Mouse (Mus musculus): ENCODE results near the gene Clybl. TPM values are rescaled to one million over a fixed set of nuclear protein-coding genes. Genes with fewer than 3 reads are reported as not detected.

The Clybl gene
- polyA plus RNA-seq, 1 experiment, result 40.6 TPM

DNA sequence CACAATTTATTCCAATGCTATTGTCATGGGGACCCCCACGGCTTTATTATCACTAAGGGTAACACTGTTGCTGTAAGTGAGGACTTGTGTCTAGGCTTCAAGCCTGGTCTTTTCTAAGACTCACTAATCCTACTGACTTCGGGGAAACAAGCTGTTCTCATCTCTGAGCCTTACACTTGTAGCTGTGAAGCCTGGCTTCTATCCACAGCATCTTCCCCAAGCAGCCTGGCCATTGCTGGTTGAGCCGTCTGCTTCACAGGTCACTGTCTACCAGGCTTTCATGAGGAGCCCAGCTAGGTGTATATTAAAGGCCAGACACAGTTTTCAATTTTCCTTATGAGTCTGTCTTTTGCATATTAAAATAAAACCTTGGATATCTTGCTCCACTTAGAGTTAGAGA is 177.1 kb downstream of the Clybl start:
- Histone ChIP-seq H3K27me3 (ENCODE audit: control insufficient read depth, insufficient read depth, low read length) (no peaks in the 10 kb centered on the region), H3K4me1 (ENCODE audit: control insufficient read depth, insufficient read depth, low read length) (peaks cover 7% of the 10 kb centered on the region; the same call in 1 of the 2 replicates), H3K27ac (ENCODE audit: insufficient read depth, low read length) (no peak overlapping the region), H3K4me3 (replicated peaks; ENCODE audit: insufficient read depth, low read depth, low read length) (no peak overlapping the region)
- DNase-seq, result no peak
- TF ChIP-seq POLR2A (IDR thresholded peaks at IDR 0.05; ENCODE audit: borderline replicate concordance, insufficient read depth, low read length) (no peak), CTCF (IDR thresholded peaks at IDR 0.05; ENCODE audit: borderline replicate concordance, insufficient read depth, low read depth, low read length) (no peak)
- 52% methylated on average over 3 of the region's 3 CpGs for WGBS

DNA sequence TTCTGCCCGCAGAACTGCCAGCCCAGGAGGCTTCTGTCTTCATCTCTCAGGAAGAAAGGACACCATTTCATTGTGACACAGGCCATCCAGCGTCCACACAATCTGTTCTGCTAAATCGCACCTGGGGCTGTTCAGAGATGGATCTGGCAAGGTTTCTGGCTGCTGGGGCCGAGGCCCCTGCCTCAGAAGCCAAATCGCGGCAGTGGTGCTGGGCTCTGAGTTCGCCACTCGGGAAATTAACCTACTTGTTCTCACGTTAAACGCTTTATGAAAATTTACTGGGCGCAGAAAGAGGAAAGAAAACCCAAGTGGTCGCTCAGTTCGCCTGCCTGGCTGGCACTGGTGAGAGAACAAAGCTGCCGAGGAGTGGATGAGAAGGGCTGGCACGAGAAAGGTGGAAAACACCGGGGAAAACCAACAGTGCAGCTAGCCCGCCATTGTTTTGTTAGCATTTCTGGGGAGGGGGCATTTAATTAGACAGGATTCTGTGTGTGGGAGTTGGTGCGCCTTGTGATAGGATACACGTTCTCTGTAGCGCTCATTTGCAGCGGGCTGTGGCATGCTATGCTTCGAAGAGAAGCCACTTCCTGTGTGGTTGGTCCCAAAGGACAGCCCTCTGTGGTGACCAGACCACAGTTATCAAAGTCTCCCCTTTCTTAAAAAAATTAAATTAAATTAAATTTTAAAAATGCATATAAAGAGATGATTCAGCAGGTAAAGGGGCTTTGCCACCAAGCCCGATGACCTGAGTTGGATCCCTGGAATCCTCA is 177.8 kb downstream of the Clybl start:
- WGBS, result 50% methylated on average over 23 of the region's 23 CpGs
- DNase-seq, result no peak
- H3K4me1 ChIP-seq (ENCODE audit: control insufficient read depth, insufficient read depth, low read length), result peaks cover 7% of the 10 kb centered on the region; the same call in 1 of the 2 replicates
- no peak overlapping the region for H3K27ac ChIP-seq (ENCODE audit: insufficient read depth, low read length)
- H3K4me3 ChIP-seq (replicated peaks; ENCODE audit: insufficient read depth, low read depth, low read length), result no peak overlapping the region
- no peaks in the 10 kb centered on the region for H3K27me3 ChIP-seq (ENCODE audit: control insufficient read depth, insufficient read depth, low read length)
- TF ChIP-seq POLR2A (IDR thresholded peaks at IDR 0.05; ENCODE audit: borderline replicate concordance, insufficient read depth, low read length), result no peak
- no peak for TF ChIP-seq CTCF (IDR thresholded peaks at IDR 0.05; ENCODE audit: borderline replicate concordance, insufficient read depth, low read depth, low read length)

DNA sequence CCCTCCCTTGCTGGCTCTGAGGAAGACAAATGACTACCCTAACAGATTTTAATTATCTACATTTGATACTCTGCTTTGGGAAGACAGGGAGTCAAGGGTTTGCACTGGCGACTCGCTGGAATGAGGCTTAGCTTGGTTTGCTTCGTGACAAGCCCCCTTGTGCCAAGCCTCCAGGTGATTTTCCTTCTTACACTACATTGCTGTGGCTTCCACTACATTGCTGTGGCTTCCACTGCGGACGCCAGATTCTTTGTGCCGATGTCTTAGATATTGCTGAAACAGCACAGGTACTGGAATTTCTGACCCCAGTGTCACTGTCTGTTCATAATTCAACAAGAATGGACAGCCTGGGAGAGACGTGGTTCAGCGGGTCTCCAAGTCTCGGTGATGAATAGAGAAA is 180.3 kb downstream of the Clybl start:
- 89% methylated on average over 9 of the region's 9 CpGs for WGBS
- TF ChIP-seq CTCF (IDR thresholded peaks at IDR 0.05; ENCODE audit: borderline replicate concordance, insufficient read depth, low read depth, low read length), result no peak
- no peak for TF ChIP-seq POLR2A (IDR thresholded peaks at IDR 0.05; ENCODE audit: borderline replicate concordance, insufficient read depth, low read length)
- no peaks in the 10 kb centered on the region for H3K27me3 ChIP-seq (ENCODE audit: control insufficient read depth, insufficient read depth, low read length)
- H3K27ac ChIP-seq (ENCODE audit: insufficient read depth, low read length), result no peak overlapping the region
- peaks cover 7% of the 10 kb centered on the region; the same call in 1 of the 2 replicates for H3K4me1 ChIP-seq (ENCODE audit: control insufficient read depth, insufficient read depth, low read length)
- no peak overlapping the region for H3K4me3 ChIP-seq (replicated peaks; ENCODE audit: insufficient read depth, low read depth, low read length)
- no peak for DNase-seq

DNA sequence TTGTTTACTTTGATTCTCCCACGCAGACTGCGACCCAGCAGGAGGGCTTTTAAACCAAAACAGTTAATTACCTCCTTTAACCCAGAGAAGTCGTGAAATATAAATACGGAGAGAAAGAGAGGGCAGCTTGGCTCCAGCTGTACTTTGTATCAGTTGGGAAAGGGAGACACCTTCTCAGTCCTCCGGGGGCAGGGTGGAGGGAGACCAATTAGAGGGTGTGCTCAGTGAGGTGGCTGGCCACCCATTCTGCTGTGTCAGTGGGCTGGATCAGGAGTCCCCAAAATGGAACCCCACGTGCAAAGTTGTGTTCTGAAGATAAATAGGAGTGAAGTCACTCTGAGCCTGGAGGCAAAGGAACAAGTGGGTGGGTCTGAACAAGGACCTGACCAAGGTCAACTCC is 181.7 kb downstream of the Clybl start:
- 44% methylated on average over 6 of the region's 6 CpGs for WGBS
- no peak overlapping the region for H3K27ac ChIP-seq (ENCODE audit: insufficient read depth, low read length)
- no peaks in the 10 kb centered on the region for H3K27me3 ChIP-seq (ENCODE audit: control insufficient read depth, insufficient read depth, low read length)
- peak in 1 of 2 experiments; percentile 13 for DNase-seq
- H3K4me3 ChIP-seq (replicated peaks; ENCODE audit: insufficient read depth, low read depth, low read length), result no peak overlapping the region
- no peak for TF ChIP-seq CTCF (IDR thresholded peaks at IDR 0.05; ENCODE audit: borderline replicate concordance, insufficient read depth, low read depth, low read length)
- no peak for TF ChIP-seq POLR2A (IDR thresholded peaks at IDR 0.05; ENCODE audit: borderline replicate concordance, insufficient read depth, low read length)
- H3K4me1 ChIP-seq (ENCODE audit: control insufficient read depth, insufficient read depth, low read length), result peaks cover 7% of the 10 kb centered on the region

DNA sequence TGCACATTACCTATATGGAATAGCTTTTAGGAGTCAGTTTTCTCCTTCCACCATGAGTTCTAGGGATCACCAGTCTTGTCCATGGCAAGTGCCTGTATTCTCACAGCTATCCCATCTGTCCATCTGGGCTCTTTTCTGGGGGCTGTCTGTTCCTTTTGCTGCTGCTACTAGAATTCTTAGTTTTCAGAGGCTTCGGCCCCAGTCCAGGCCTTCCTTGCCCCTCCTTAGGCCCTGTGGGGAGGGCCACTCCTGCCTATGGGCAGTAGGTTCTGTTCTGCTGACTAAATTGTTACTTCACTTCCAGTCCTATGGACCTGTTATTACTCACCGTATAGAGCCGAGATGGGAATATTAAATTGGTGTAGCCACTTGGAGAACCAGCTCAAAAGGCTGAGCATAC is 182.5 kb downstream of the Clybl start:
- peak in 1 of 2 experiments; percentile 9 for DNase-seq
- Histone ChIP-seq H3K4me1 (ENCODE audit: control insufficient read depth, insufficient read depth, low read length) (peaks cover 8% of the 10 kb centered on the region), H3K27ac (ENCODE audit: insufficient read depth, low read length) (no peak overlapping the region), H3K4me3 (replicated peaks; ENCODE audit: insufficient read depth, low read depth, low read length) (no peak overlapping the region), H3K27me3 (ENCODE audit: control insufficient read depth, insufficient read depth, low read length) (no peaks in the 10 kb centered on the region)
- TF ChIP-seq CTCF (IDR thresholded peaks at IDR 0.05; ENCODE audit: borderline replicate concordance, insufficient read depth, low read depth, low read length) (no peak), POLR2A (IDR thresholded peaks at IDR 0.05; ENCODE audit: borderline replicate concordance, insufficient read depth, low read length) (no peak)
- WGBS, result 85% methylated on average over 3 of the region's 3 CpGs

DNA sequence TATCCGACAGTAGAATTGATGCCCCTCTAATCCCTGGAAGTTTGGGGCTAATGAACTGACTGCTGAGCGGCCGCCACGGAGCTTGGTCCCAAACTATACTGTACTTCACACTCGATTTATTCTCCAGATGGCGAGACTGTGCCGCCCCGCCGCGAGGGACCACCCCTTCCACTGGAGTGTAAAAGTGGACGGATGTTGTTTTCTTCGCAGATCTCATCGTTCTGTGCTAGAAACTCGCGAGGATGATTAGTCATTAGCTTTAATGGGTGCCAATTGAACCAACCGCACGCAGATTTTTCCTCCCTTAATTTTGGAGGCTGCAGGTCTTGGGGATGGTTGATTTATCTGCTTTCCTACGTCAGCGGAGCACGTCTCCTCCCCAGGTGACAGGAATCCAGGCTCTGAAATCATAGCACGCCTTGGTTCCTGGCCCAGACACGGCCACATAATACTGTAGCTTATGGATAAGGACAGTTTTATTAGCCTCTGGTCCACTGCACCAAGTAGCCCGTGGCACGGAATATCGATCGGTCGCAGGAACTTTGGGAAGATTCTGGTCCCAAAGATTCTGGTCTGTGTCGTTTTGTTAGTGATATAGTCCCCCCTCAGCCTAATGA is 185.9 kb downstream of the Clybl start:
- peak; percentile 87 to 89 for DNase-seq
- Histone ChIP-seq H3K4me3 (replicated peaks; ENCODE audit: insufficient read depth, low read depth, low read length) (peak overlapping the region; percentile 34), H3K27ac (ENCODE audit: insufficient read depth, low read length) (peak overlapping the region; percentile 73), H3K4me1 (ENCODE audit: control insufficient read depth, insufficient read depth, low read length) (peaks cover 7% of the 10 kb centered on the region; the same call in 1 of the 2 replicates), H3K27me3 (ENCODE audit: control insufficient read depth, insufficient read depth, low read length) (no peaks in the 10 kb centered on the region)
- TF ChIP-seq CTCF (IDR thresholded peaks at IDR 0.05; ENCODE audit: borderline replicate concordance, insufficient read depth, low read depth, low read length) (no peak), POLR2A (IDR thresholded peaks at IDR 0.05; ENCODE audit: borderline replicate concordance, insufficient read depth, low read length) (peak; percentile 28; the same call in 1 of the 2 replicates)
- WGBS, result 8% methylated on average over 28 of the region's 28 CpGs

DNA sequence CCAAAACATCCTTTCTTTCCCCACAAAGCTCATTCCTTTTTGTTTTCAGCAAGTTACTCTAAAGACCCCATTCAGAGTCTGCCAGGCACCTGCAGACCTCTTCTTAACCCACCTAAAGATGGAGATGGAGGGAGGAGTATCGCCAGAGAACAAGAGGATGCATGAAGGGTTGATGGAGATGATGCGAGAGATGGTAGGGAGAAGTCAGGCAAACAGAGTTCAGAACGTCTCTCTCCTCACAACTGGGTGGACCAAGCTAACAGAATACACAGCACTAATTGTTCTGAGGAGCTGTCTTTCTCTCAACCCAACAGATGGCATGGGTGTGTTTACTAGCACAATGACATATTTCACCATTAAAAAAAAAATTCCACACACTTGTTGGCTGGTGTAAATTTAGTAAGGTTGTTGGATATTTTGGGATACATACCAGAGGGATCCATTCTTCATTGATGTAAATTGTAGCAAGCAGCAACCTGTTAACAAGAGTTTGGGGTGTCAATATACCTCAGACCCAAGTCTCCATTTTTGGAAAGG is 186.4 kb downstream of the Clybl start:
- Histone ChIP-seq H3K27ac (ENCODE audit: insufficient read depth, low read length) (peak overlapping the region; percentile 73), H3K4me3 (replicated peaks; ENCODE audit: insufficient read depth, low read depth, low read length) (peak overlapping the region; percentile 33), H3K4me1 (ENCODE audit: control insufficient read depth, insufficient read depth, low read length) (peaks cover 7% of the 10 kb centered on the region; the same call in 1 of the 2 replicates), H3K27me3 (ENCODE audit: control insufficient read depth, insufficient read depth, low read length) (no peaks in the 10 kb centered on the region)
- WGBS, result 14% methylated on average over 3 of the region's 3 CpGs
- peak; percentile 62 to 82 for DNase-seq
- TF ChIP-seq CTCF (IDR thresholded peaks at IDR 0.05; ENCODE audit: borderline replicate concordance, insufficient read depth, low read depth, low read length) (no peak), POLR2A (IDR thresholded peaks at IDR 0.05; ENCODE audit: borderline replicate concordance, insufficient read depth, low read length) (no peak)

Measured in cerebellum, adult 2 months (tissue).